Mouse (Mus musculus) c-Kit-positive CD71-positive TER-119-negative erythroid progenitor cells, embryonic 14.5 days (primary cell): ENCODE measurements around the gene Coro1b.
A peak's percentile ranks its signal among the peaks of the same experiment; 100 is the strongest.

Source experiments
- DNase-seq: peaks from one replicate; pipeline ENCODE4 v3.0.0-alpha.2; 2013; ENCODE audit warnings: low read depth

The Coro1b gene

GRCm38 (mm10) chr19:4148491-4148806 lies at the start of gene Coro1b:
Gene Coro1b, plus strand, starts transcription at chr19:4148619.
- DNase-seq = peak; percentile 80

- peak; percentile 92 for DNase-seq
Observed at GRCm38 (mm10) chr19:4099056-4099455, 49.4 kb upstream of the Coro1b start.

GRCm38 (mm10) chr19:4099837-4100717 lies 48.3 kb upstream of the Coro1b start, which contains the start of gene Pitpnm1:
Gene Pitpnm1, plus strand, starts transcription at chr19:4099998.
- no peak for DNase-seq

GRCm38 (mm10) chr19:4100718-4101261 lies 47.6 kb upstream of the Coro1b start:
- DNase-seq = no peak

GRCm38 (mm10) chr19:4101466-4101865 lies 47.0 kb upstream of the Coro1b start:
- DNase-seq = no peak

GRCm38 (mm10) chr19:4102049-4102448 lies 46.4 kb upstream of the Coro1b start:
- DNase-seq = no peak

GRCm38 (mm10) chr19:4102626-4103025 lies 45.8 kb upstream of the Coro1b start:
- DNase-seq = no peak

- DNase-seq = no peak
Observed at GRCm38 (mm10) chr19:4103294-4103693, 45.1 kb upstream of the Coro1b start.

GRCm38 (mm10) chr19:4103792-4104191 lies 44.6 kb upstream of the Coro1b start:
- no peak for DNase-seq

- DNase-seq = no peak
Observed at GRCm38 (mm10) chr19:4104675-4105194, 43.7 kb upstream of the Coro1b start.

- DNase-seq = no peak
Observed at GRCm38 (mm10) chr19:4106654-4107053, 41.8 kb upstream of the Coro1b start.

- DNase-seq = no peak
Observed at GRCm38 (mm10) chr19:4108535-4108934, 39.9 kb upstream of the Coro1b start.

- no peak for DNase-seq
Observed at GRCm38 (mm10) chr19:4112063-4112960, 36.1 kb upstream of the Coro1b start.

- DNase-seq = no peak
Observed at GRCm38 (mm10) chr19:4113186-4113805, 35.1 kb upstream of the Coro1b start.

- no peak for DNase-seq
Observed at GRCm38 (mm10) chr19:4113806-4114230, 34.6 kb upstream of the Coro1b start.

GRCm38 (mm10) chr19:4114551-4114950 lies 33.9 kb upstream of the Coro1b start:
- no peak for DNase-seq

GRCm38 (mm10) chr19:4115144-4115543 lies 33.3 kb upstream of the Coro1b start:
- DNase-seq = no peak

- DNase-seq = no peak
Observed at GRCm38 (mm10) chr19:4115816-4116215, 32.6 kb upstream of the Coro1b start.

GRCm38 (mm10) chr19:4117006-4117405 lies 31.4 kb upstream of the Coro1b start:
- no peak for DNase-seq

- no peak for DNase-seq
Observed at GRCm38 (mm10) chr19:4118350-4118749, 30.1 kb upstream of the Coro1b start.

- no peak for DNase-seq
Observed at GRCm38 (mm10) chr19:4119716-4120487, 28.5 kb upstream of the Coro1b start.
